Mouse (Mus musculus): ENCODE measurements around the gene Sertad2.

- TF ChIP-seq EP300 (IDR thresholded peaks at IDR 0.05; ENCODE audit: low read depth) (no peak), CTCF (IDR thresholded peaks at IDR 0.05; ENCODE audit: low read depth) (no peak)
Observed at GRCm38 (mm10) chr11:20642321-20642720, 99.3 kb downstream of the Sertad2 start.
